Mouse (Mus musculus) forebrain, embryonic 12.5 days (tissue): ENCODE results near the gene Pcp4l1. TPM values are rescaled to one million over a fixed set of nuclear protein-coding genes. Genes with fewer than 3 reads are reported as not detected.

Experiments used
- ATAC-seq: fragments of 200-750 bp; cut with Nextera tagmentation; 2 replicates; pipeline ENCODE4 v1.8.0; 2017; ENCODE audit warnings: moderate TSS enrichment; ENCODE audit not compliant: low FRiP score
- H3K27ac ChIP-seq: fragments of 300-500 bp; sonication (generic); 2 replicates; pipeline ENCODE4 v1.5.1; 2016; ENCODE audit warnings: mild to moderate bottlenecking
- H3K27me3 ChIP-seq: fragments of 300-500 bp; sonication (generic); 2 replicates; pipeline ENCODE4 v1.6.1; 2016; ENCODE audit warnings: mild to moderate bottlenecking
- H3K36me3 ChIP-seq: fragments of 300-500 bp; sonication (generic); replicated peaks from 2 replicates; pipeline ENCODE4 v1.6.1; 2016; ENCODE audit warnings: mild to moderate bottlenecking
- H3K4me1 ChIP-seq: fragments of 300-500 bp; sonication (generic); 2 replicates; pipeline ENCODE4 v1.6.1; 2016
- H3K4me2 ChIP-seq: fragments of 300-500 bp; sonication (generic); 2 replicates; pipeline ENCODE4 v1.6.1; 2016; ENCODE audit warnings: mild to moderate bottlenecking, moderate library complexity
- H3K4me3 ChIP-seq: fragments of 300-500 bp; sonication (generic); replicated peaks from 2 replicates; pipeline ENCODE4 v1.5.1; 2016; ENCODE audit warnings: mild to moderate bottlenecking
- H3K9ac ChIP-seq: fragments of 300-500 bp; sonication (generic); 2 replicates; pipeline ENCODE4 v1.6.1; 2016; ENCODE audit warnings: mild to moderate bottlenecking
- H3K9me3 ChIP-seq: fragments of 300-500 bp; sonication (generic); 2 replicates; pipeline ENCODE4 v1.6.1; 2016
- WGBS: fragments of 180-500 bp; shearing (Covaris S2); methylation state at CpG from one replicate; pipeline ENCODE4 v1.1.7; 2016; 5-methylcytosine and 5-hydroxymethylcytosine counted together
- polyA plus RNA-seq: library from polyadenylated mRNA; unstranded; fragments of >200 nt; fragmentation: Nextera tagmentation; extraction: Ambion mirVana; gene quantifications from 2 replicates; pipeline ENCODE4 v1.2.1, GENCODE M21; 2016

Pcp4l1 gene
- polyA plus RNA-seq, 1 experiment from 2014 or later: 7.0 TPM

DNA sequence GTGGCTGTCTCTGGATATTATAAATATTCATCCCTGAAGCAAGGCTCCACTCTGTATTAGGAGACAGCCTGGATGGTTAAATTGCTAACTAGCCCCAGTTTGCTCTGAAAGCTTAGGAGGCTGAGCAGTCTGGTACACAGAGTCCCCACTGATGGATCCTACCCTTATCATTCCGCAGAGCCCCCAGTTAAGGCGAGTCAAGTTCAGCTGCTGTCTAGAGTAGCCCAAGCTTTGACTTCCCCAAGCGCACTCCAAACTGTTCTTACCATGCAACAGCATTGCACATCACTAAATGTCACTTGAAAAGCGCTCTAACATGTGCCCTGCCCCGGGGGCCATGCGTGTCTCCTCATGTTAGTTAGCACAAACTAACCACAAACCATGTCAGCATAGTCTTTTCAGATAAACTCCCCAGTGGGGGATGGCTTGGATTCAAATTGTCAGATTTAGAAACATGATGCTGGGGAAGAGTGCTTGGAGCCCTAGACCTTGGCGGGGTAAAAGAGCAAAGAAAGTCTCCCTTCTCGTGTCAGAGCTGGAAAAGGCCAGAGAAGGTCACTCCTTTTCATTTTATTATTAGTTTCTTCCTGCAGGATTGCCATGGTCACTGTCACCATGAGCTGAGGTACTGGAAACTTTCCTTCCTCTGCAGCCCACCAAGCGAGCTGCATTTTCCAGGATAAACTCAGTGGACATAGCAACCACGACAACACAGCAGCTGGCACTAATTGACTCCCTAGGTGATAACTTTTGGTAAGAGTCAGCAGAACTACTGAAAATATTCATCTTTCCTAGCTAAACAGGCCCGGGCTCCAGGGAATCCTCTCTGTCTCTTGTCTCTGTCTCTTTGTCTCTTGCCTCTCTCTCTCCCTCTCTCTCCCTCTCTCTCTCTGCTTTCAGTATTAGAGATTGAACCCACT is 1.9 kb downstream of the Pcp4l1 start:
- WGBS: 26% methylated on average over 11 of the region's 11 CpGs
- Histone ChIP-seq H3K9me3 (no peaks in the 10 kb centered on the region), H3K27ac (no peak overlapping the region), H3K9ac (no peak overlapping the region), H3K4me1 (peaks cover 43% of the 10 kb centered on the region), H3K4me3 (no peak overlapping the region), H3K27me3 (peaks cover 77% of the 10 kb centered on the region), H3K4me2 (peak overlapping the region; percentile 42), H3K36me3 (no peaks in the 10 kb centered on the region)
- no peak for ATAC-seq

DNA sequence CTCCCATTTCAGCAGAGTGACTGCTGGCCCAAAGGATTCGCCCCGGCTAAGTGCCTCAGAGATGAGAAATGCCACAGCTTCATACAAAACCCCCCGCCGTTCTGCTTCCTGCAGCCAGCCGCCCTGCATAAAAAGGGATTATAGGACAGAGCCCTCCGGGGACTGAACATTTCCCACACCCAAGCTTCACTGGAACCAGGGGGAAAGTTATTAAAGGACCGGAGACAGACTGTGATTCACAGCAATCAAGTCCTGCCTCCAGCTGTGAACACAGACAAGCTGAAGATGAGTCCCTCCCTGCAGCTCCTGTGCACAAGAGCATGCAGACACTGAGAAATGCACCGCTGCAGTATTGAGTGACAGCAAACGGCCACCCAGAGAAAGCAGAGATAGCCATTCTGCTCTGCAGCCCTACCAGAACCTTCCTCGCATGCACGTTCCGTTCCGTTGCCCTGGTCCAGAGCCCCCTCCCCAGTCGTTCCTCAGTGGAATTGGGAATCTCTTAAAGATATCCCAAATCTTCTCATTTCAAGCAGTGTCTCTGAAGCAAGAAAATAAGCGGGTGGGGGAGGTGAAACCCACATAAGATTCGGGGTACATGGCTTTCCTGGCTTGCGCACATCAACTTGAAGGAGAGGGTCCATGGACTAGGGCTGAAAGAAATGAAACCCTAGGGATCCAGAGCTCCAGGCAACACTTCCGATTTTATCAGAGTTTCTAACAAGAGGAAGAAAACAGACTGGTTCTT is 2.8 kb downstream of the Pcp4l1 start:
- Histone ChIP-seq H3K9ac (peak overlapping the region; percentile 29; the same call in 1 of the 2 replicates), H3K4me1 (peaks cover 52% of the 10 kb centered on the region), H3K36me3 (no peaks in the 10 kb centered on the region), H3K9me3 (no peaks in the 10 kb centered on the region), H3K27ac (0 out of 2 replicates have a peak overlapping the region, but pooled peaks have one; percentile 14), H3K4me2 (peak overlapping the region; percentile 42), H3K27me3 (peaks cover 70% of the 10 kb centered on the region), H3K4me3 (peak overlapping the region; percentile 22)
- WGBS: 3% methylated on average over 18 of the region's 18 CpGs
- ATAC-seq: peak; percentile 60; the same call in 1 of the 2 replicates

DNA sequence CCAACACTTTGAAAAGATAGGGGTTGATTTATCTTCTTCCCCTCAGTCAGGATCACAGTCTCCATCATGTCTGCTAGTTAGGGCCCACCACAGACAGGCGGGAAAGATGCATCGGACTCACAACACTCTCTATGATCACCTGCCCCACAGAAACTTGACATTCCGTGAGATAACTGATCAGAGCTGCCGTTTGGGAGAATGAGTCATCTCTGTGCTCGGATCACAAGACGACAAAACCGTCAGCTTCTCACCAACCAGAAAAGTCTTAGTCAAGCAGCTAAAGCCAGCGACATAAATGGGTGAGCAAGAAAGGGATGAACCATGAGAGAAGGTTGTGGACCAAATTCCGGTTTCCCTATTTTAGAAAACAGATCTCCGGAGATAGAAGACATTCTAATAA is 3.8 kb downstream of the Pcp4l1 start:
- no peak overlapping the region for H3K4me2 ChIP-seq
- H3K4me3 ChIP-seq: no peak overlapping the region
- ATAC-seq: no peak
- no peaks in the 10 kb centered on the region for H3K9me3 ChIP-seq
- H3K9ac ChIP-seq: no peak overlapping the region
- no peaks in the 10 kb centered on the region for H3K36me3 ChIP-seq
- H3K27me3 ChIP-seq: peaks cover 63% of the 10 kb centered on the region
- no peak overlapping the region for H3K27ac ChIP-seq
- H3K4me1 ChIP-seq: peaks cover 55% of the 10 kb centered on the region
- WGBS: 49% methylated on average over 10 of the region's 10 CpGs

- 92% methylated on average over 9 of the region's 9 CpGs for WGBS
Measured at GRCm38 (mm10) chr1:171190832-171191231, 5.2 kb downstream of the Pcp4l1 start.

DNA sequence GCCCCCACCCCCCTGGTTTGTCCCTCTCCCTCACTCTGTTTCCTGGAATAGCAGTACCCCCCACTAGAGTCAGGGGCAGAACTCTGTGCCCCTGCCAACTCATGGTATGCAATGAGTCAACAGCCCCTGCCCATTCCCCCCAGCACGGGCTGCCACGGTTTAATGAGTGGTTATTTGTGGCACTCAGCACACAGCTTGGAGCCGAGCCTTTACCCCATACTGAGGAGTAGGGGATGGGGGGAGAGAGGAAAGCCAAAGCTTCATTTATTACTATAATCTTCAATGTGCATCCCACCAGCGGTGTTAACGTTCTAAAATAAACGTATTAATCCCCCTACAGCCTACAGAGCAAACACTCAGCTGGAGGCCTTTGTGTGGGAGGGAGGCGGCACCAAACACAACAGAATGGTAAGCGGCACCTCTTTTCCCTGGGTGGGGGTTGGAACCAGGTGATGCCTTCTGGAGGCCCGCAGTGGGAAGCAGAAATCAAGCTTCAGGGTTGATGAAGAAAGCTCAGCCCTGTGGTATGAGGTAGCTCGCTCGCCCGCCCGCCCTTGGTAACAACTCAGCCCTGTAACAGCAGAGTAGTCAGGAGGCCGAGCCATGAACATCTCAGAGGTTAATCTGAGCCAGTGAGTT is 6.5 kb downstream of the Pcp4l1 start:
- Histone ChIP-seq H3K4me1 (peaks cover 44% of the 10 kb centered on the region), H3K36me3 (no peaks in the 10 kb centered on the region), H3K27ac (peak overlapping the region; percentile 50; the same call in 1 of the 2 replicates), H3K9me3 (no peaks in the 10 kb centered on the region), H3K27me3 (peaks cover 47% of the 10 kb centered on the region), H3K4me2 (0 out of 2 replicates have a peak overlapping the region, but pooled peaks have one; percentile 8), H3K9ac (no peak overlapping the region), H3K4me3 (no peak overlapping the region)
- 17% methylated on average over 14 of the region's 14 CpGs for WGBS
- no peak for ATAC-seq

More at GRCm38 (mm10) chr1:171190832-171191231, 5.2 kb downstream of the Pcp4l1 start:
- no peaks in the 10 kb centered on the region for H3K36me3 ChIP-seq
- H3K27me3 ChIP-seq: peaks cover 59% of the 10 kb centered on the region
- H3K27ac ChIP-seq: no peak overlapping the region
- H3K4me3 ChIP-seq: no peak overlapping the region
- peaks cover 53% of the 10 kb centered on the region for H3K4me1 ChIP-seq
- no peak overlapping the region for H3K4me2 ChIP-seq
- ATAC-seq: no peak
- H3K9me3 ChIP-seq: no peaks in the 10 kb centered on the region
- H3K9ac ChIP-seq: no peak overlapping the region

- Histone ChIP-seq H3K4me2 (peak overlapping the region; percentile 8; the same call in 1 of the 2 replicates), H3K4me1 (peaks cover 38% of the 10 kb centered on the region), H3K9ac (no peak overlapping the region), H3K27ac (peak overlapping the region; percentile 50; the same call in 1 of the 2 replicates), H3K4me3 (no peak overlapping the region), H3K9me3 (no peaks in the 10 kb centered on the region), H3K27me3 (peaks cover 41% of the 10 kb centered on the region), H3K36me3 (no peaks in the 10 kb centered on the region)
- ATAC-seq: no peak
- WGBS: 10% methylated on average over 8 of the region's 8 CpGs
Measured at GRCm38 (mm10) chr1:171189046-171189445, 7.0 kb downstream of the Pcp4l1 start.

- H3K27me3 ChIP-seq: peaks cover 32% of the 10 kb centered on the region
- no peak overlapping the region for H3K9ac ChIP-seq
- WGBS: 35% methylated on average over 13 of the region's 13 CpGs
- ATAC-seq: peak; percentile 28; the same call in 1 of the 2 replicates
- H3K4me1 ChIP-seq: peaks cover 29% of the 10 kb centered on the region
- H3K36me3 ChIP-seq: no peaks in the 10 kb centered on the region
- H3K27ac ChIP-seq: no peak overlapping the region
- H3K9me3 ChIP-seq: no peaks in the 10 kb centered on the region
- no peak overlapping the region for H3K4me3 ChIP-seq
- no peak overlapping the region for H3K4me2 ChIP-seq
Measured at GRCm38 (mm10) chr1:171187851-171188700, 8.0 kb downstream of the Pcp4l1 start.

- Histone ChIP-seq H3K36me3 (no peaks in the 10 kb centered on the region), H3K4me3 (no peak overlapping the region), H3K9ac (no peak overlapping the region), H3K4me2 (no peak overlapping the region), H3K4me1 (peaks cover 20% of the 10 kb centered on the region), H3K9me3 (no peaks in the 10 kb centered on the region), H3K27me3 (peaks cover 9% of the 10 kb centered on the region; the same call in 1 of the 2 replicates), H3K27ac (no peak overlapping the region)
- WGBS: 61% methylated on average over 8 of the region's 8 CpGs
- no peak for ATAC-seq
Measured at GRCm38 (mm10) chr1:171185655-171186054, 10.4 kb downstream of the Pcp4l1 start.

- no peak for ATAC-seq
- no peak overlapping the region for H3K27ac ChIP-seq
- no peaks in the 10 kb centered on the region for H3K36me3 ChIP-seq
- H3K27me3 ChIP-seq: 0 out of 2 replicates have a peak, but pooled peaks cover 7% of the 10 kb centered on the region
- 89% methylated on average over 7 of the region's 7 CpGs for WGBS
- H3K4me3 ChIP-seq: no peak overlapping the region
- H3K9ac ChIP-seq: no peak overlapping the region
- H3K4me2 ChIP-seq: no peak overlapping the region
- H3K4me1 ChIP-seq: peaks cover 14% of the 10 kb centered on the region
- H3K9me3 ChIP-seq: no peaks in the 10 kb centered on the region
Measured at GRCm38 (mm10) chr1:171184314-171184713, 11.8 kb downstream of the Pcp4l1 start.

DNA sequence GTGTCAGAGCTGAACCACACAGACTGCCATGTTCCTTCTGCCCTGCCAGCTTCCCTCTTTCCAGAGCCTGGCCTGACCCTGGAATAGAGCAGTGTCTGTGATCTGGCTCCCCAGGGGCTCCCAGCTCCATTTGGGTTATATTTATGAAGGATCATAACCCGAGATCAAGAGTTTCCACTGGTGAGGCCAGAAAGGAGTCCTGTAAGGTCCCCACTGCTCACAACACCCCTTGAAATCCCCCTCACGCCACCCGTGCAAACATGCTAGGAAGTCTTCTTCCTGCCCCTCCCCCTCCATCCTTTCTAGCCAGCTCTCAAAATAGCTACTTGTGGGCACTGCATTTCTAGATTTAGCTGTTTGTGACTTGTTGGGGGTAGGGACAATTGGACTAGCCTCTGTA is 12.4 kb downstream of the Pcp4l1 start:
- no peak overlapping the region for H3K4me2 ChIP-seq
- no peaks in the 10 kb centered on the region for H3K36me3 ChIP-seq
- H3K4me3 ChIP-seq: no peak overlapping the region
- no peak overlapping the region for H3K9ac ChIP-seq
- H3K9me3 ChIP-seq: no peaks in the 10 kb centered on the region
- peaks cover 7% of the 10 kb centered on the region for H3K4me1 ChIP-seq
- 77% methylated on average over 3 of the region's 3 CpGs for WGBS
- ATAC-seq: no peak
- 0 out of 2 replicates have a peak, but pooled peaks cover 7% of the 10 kb centered on the region for H3K27me3 ChIP-seq
- H3K27ac ChIP-seq: no peak overlapping the region

DNA sequence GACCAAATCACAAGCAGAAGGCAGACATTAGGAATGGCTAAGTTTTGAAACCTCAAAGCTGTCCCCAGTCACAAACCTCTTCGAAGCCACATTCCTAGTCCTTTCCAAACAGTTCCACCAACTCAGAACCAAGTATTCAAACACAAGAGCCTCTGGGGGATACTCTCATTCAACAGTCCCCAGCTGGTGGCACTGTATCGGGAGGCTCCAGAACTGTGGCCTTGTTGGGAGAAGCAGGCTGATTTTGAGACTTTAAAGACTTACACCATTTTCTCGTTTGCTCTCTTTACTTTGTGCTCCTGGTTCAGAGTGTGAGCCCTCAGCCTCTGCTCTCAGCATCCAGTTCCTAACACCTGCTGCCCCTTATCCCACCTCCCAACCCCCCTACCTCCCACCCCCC is 13.0 kb downstream of the Pcp4l1 start:
- no peak overlapping the region for H3K27ac ChIP-seq
- no peaks in the 10 kb centered on the region for H3K9me3 ChIP-seq
- no peak for ATAC-seq
- H3K9ac ChIP-seq: no peak overlapping the region
- WGBS: 81% methylated on average over 3 of the region's 3 CpGs
- H3K27me3 ChIP-seq: 0 out of 2 replicates have a peak, but pooled peaks cover 7% of the 10 kb centered on the region
- no peaks in the 10 kb centered on the region for H3K36me3 ChIP-seq
- peaks cover under 1% of the 10 kb centered on the region for H3K4me1 ChIP-seq
- H3K4me3 ChIP-seq: no peak overlapping the region
- no peak overlapping the region for H3K4me2 ChIP-seq
